Mouse (Mus musculus) gastrocnemius, postnatal 14 days (tissue): ENCODE data around the gene Arl3. TPM values are rescaled to one million over a fixed set of nuclear protein-coding genes. Genes with fewer than 3 reads are reported as not detected.

Source experiments
- DNase-seq: peaks from one replicate; pipeline ENCODE4 v3.0.0; 2021; ENCODE audit warnings: mixed read lengths
- intact Hi-C: fragments of 180-260 bp; cut with DNase I; formaldehyde crosslinking; loops from one replicate; pipeline ENCODE4 v1.15.1; 2025; ENCODE audit warnings: low total_unique reads
- total RNA-seq, 2 experiments: library from RNA; stranded (reverse); gene quantifications; 2 replicates each; pipeline ENCODE4 v1.2.3; 2021

Gene Arl3
- total RNA-seq, 2 experiments from 2014 or later: 47.1 to 56.5 TPM

DNA sequence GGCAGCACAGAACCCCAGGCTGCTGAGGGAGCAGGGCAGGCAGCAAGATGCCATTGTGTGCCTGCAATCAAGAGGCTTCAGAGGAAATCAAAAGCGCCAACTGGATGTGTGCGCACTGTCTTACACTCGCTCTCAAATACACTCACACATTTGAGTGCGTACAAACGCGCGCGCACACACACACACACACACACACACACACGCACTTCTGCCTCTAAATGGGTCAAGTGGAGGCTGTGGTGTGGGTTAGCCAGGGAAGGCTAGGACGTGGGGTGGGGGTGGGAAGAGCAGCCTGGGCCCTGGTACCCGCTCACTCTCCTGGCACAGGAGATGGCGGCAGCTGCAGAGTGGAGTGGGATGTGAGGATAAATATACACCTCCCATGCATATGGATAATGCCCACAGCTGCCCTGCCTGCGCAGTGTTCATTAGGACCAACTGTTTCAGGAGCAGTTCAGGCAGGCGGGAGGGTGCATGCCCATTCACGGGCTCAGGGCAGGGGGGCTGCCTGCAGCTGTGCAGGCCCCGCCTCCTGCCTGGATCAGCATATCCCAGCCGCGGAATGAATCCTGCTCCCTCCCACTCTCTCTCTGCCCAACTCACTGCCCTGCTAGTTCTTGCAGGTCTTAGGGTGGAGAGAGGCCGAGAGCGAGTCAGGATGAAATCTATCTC is 49.4 kb downstream of the Arl3 start:
- intact Hi-C loops: no loop called here
- peak; percentile 81 for DNase-seq

DNA sequence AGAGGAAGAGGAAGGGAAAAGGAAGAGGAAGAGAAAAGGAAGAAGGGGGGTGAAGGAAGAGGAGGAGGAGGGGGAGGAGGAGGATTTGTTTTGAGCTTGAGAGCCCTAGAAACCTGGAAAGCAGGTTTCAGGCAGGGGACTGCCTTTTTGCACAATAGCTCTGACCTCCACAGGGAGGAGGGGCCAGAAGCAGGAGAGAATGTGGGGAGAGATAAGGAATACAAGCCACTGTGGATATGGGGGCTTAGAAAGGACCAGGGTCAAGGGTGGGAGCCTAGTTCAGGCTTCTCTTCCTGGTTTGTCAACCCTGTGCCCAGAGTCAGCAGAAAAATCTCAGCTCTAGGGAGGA is 49.9 kb downstream of the Arl3 start:
- intact Hi-C loops: no loop called here

DNA sequence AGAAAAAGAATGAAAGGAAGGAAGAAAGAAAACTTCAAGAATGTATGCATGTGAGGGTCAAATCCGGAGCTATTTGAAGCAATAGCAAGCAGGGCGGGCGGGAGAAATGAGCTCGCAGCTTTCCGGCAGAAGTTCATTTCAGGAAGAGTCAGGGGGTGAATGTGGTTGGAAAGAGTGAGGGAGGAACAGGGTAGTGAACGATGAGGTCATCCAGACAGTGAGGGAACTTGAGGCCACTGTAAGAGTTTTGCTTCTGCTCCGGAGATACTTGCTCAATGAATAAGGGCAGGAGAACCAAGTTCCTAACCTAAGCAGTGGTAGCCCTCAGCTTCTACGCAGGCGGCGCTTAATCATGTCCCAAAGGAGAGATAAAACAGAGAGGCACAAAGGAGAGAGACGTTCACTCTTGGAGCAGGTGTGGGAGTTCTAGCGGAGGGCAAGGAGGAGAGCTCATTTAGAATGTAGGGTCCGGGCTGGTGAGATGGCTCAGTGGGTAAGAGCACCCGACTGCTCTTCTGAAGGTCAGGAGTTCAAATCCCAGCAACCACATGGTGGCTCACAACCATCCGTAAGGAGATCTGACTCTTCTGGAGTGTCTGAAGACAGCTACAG is 50.5 kb downstream of the Arl3 start:
- DNase-seq: no peak
- intact Hi-C loops: no loop called here

More for the DNA sequence above, 49.9 kb downstream of the Arl3 start:
- no peak for DNase-seq

DNA sequence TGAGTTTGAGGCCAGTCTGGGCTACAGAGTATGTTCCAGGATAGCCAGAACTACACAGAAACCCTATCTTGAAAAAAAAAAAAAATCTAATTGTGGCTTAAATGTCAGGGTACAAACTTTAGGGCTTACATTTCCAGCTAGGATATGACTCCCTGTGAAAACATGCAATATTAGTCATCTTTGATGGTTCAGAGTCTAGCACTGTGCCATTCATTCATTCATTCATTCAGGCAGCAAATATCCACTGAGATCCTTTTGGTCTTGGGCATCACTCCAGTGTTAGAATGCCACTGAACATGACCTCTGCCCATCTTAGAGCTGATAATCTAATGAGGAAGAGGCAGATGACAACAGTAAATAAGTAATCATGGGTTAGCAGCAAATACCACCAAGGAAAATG is 51.3 kb downstream of the Arl3 start:
- intact Hi-C loops: no loop called here
- no peak for DNase-seq

DNA sequence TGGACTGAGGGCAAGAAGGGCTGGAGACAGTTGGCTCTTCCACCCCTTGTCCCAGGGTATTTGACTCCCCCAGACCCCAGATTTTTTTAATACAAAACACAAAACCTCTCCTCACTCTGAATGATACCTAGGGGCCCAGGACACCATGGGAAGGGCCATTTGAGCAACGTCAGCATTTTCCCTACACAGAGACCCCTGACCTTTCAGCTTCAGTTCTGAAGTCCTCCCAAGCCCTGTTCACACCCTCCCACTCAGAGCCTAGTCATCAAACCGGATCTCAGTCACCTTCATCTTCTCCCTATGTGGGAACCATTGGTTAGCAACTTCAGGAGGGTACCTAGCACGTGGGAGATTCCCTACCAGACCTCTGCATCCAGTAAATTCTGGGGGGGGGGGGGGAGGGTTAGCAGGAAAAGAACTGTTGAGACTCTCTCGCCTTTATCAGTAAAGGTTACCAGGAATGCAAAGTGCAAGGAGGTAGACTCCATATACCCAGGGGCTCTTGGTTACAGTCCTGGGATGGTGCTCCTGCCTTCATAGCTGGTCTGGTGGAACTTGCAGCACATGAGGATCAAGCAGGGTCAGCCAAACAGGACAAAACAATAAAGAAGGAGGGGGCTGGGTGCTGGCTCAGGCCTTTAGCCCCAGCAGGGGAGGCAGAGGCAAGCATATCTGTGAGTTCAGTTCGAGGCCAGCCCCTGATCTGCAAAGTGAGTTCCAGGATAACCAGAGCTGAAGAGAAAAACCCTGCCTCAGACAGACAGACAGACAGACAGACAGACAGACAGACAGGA is 54.0 kb downstream of the Arl3 start:
- intact Hi-C loops: no loop called here
- no peak for DNase-seq

DNA sequence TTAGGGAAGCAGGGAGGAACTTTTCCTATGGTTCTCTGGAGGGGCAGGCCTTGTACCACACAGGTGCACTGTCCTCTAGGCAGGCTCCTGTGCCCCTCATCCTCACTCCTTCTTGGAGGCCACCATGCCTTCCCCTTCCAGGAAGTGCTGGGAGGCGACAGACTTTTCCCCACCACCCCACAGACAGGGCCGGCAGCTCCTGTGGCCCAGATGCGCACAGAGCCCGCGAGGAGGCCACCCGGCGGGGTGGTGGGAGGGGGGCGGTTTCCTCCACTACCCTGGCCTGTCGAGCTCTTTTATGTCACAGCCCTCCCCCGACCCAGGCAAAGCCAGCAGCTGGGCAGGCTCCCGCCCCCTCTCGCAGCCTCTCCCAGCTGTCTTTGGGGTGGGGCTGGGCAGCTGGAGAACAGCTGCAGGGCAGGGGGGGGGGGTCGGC is 54.6 kb downstream of the Arl3 start:
- DNase-seq: peak; percentile 71
- intact Hi-C loops: no loop called here

DNA sequence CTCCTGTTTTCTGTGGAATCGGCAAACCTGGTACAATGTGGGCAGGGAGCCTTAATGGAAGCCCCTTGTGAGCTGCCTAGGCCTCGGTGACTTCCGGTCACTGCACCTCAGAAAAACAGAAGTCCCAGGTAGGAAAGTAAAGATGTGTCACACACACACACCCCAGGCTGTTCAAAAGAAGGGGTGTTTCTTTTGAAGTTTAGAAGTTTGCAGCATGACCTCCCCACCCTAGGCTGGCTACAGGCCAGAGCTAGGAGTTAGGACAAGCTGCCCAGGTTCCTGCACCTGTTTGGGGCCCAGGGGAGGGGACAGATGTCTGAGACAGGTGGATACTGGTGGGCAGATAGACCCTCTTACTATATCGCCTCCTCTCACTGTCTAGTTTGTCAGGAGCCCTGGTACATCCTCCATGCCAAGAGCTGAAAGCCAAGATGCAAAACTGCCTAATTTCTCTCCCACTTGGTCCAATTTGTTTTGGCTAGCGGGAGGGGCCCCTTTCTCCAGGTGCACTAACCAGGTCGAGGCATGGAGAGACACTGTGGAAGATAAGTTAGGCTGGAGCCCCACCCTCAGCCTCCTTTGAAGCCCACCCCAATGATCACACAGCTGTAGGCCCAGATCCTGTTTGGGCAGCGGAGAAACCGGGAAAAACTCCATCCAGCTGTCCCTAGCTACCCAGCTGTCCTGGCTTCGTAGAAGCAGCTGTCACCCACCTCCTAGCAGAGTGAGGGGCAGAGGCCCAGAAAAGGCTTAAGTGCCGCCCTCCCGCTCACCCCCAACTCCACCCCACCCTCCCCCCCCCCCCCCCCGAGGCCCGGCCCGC is 55.3 kb downstream of the Arl3 start:
- intact Hi-C loops: no loop called here
- DNase-seq: peak; percentile 45

DNA sequence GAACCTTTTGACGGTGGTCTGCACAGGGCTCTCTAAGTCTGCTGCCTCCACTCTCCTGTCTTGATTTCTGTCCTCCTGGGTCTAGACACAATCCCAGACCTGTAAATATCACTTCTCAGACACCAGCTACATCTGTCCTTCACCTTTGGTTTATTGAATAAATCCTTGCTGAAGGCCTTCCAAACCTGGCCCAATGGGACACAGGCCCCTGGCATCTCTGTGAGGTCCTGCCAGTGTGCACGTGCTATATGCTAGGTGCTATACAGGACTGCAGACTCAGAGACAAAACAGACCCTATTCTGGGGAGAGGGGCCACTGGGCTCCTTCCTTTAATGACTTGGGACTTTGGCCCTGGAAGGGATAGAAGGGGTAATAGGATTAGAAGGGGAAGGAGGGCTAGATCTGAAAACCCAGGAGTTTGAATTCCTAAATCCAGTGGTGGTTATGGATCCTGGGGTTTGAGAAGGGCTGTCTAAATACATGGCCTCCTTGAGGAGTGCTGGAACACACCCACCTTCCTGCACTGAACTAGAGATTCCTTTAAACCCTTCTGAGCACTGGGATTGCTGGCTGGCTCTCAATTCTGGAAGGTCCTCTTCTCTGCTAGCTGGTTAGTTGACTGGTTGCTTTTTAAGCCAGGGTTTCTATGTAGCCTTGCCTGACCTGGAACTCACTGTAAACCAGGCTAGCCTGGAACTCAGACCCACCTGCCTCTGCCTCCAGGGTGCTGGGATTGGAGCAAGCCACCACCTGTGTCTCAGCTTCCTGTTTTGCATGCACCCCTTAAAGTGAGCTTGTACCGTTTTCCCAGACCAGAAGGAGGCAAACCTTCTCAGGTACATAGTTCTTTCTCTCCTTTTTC is 56.1 kb downstream of the Arl3 start:
- intact Hi-C loops: no loop called here
- no peak for DNase-seq

DNA sequence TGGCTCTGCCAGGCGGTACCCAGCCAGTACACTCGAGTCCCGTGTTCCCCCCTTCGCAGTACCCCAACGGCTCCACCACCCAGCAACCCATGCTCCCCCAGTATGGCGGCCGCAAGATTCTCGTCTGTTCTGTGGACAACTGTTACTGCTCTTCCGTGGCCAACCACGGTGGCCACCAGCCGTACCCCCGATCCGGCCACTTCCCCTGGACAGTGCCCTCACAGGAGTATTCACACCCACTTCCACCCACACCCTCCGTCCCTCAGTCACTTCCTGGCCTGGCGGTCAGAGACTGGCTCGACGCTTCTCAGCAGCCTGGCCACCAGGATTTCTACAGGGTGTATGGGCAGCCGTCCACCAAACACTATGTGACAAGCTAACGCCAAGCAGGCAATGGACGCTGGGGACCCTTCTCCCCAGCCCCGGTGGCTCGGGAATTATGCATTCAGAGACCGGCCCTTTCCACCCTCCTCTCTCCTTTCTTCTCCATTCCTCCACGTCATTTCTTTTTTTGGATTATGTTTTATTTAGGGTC is 57.6 kb downstream of the Arl3 start:
- DNase-seq: no peak

DNA sequence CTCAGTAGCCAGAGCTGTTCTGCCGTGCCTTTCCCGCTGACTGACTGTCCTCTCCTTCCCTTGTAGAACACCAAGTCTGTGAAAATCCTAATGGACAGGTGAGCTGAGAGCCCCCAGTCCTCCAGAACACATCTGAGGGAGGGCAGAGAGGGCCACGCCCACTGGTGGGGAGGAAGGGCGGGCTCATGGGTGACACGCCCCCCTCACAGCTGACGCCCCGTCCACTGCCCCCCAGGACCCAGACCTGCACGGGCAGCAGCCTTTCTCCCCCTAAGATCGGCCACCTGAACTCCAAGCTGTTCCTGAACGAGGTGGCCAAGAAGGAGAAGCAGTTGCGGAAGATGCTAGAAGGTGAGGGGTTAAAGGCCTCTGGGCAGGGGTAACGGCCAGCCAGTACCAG is 58.6 kb downstream of the Arl3 start:
- intact Hi-C loops: no loop called here
- no peak for DNase-seq

More for the DNA sequence above, 57.6 kb downstream of the Arl3 start:
- intact Hi-C loops: no loop called here

DNA sequence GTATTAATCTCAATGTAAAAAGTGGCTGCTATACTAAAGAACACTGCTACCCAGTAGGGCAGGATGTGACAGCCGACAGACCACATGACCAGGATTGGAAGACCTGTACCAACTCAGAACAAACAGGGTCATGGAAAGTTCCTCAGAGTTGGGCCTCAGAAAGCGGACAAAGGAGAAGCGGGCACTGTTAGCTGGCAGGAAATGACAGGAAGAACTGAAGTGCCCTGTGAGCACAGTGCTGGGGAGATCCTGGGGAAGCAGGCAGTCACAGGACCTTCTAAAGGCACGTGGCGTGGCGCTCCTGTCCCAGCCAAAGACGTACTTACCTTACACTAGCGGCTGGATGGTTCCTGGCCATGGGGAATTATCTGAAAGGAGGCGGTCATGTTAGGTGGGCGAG is 61.7 kb downstream of the Arl3 start:
- DNase-seq: peak; percentile 10
- intact Hi-C loops: no loop called here

DNA sequence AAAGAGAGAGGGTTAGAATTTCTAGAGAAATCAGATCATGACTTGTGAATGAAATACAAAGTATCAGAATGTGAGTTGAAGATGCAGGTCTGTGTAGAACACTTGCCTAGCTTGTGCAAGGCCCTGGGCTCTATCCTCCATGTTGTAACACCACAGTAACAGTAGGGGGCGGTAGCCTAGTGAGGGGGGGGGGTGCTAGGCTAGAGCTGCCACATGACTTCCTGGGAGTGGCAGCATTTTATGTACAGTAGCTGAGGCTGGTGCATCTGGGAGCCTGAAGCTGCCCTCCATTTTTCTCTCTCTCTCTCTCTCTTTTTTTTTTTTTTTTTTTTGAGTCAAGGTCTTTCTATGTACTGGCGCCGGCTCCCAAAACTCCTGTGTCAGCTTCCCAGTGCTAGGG is 62.2 kb downstream of the Arl3 start:
- intact Hi-C loops: no loop called here
- DNase-seq: no peak

DNA sequence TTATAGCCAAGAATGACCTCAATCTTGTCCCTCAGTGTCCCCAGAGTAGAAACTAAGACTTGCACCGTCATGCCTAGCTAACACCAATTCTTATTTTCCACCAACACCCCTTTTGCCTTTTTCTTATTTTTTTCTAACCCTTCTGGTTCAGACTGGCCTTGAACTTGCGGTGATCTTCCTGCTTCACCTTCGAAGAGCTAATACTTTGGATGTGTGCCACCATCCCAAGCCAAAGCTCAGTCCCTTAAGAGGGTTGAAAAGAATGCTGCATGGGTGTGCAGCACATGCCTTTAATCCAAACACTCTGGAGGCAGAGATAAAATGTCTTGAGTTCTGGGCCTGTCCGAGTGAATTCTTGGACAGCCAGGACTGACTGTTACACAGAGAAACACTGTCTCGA is 62.6 kb downstream of the Arl3 start:
- peak; percentile 2 for DNase-seq
- intact Hi-C loops: no loop called here

DNA sequence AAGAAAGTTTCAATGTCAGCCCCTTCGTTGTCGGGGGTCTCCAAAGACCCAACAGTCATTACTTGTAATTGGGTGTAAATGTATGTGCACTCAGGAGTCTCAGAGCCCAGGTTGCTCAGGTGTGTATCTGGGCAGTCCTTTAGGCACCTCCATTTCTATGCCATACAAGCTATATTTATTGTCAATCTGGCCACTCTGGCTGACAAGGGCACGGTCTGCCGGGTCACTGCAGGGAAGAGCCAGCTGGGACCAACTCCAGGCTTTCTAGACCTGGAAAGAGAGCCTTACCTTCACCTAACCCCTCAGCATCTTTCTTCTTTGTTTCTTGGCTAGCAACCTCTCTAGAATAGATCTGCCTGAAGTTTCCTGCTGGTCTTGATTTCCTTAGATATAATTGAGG is 63.3 kb downstream of the Arl3 start:
- peak; percentile 1 for DNase-seq
- intact Hi-C loops: no loop called here

DNA sequence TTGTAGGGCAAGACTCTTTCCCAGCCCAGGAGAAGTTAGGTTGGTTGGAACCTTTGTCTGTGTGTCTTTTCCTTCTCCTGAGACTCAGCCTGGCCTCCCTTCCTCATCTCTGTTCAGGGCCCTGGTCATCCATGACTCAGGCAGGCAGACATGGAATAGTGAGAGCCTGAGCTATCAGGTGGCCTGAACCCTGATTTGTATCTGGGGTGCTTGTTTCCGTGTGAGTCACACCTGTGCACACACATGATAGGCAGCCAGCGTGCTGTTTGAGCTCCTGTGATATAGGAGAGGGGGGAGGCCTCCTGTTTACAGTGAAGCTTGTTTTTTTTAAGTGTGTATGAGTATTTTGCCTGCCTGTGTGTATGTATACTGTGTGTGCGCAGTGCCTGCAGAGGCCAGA is 63.8 kb downstream of the Arl3 start:
- DNase-seq: no peak
- intact Hi-C loops: no loop called here

DNA sequence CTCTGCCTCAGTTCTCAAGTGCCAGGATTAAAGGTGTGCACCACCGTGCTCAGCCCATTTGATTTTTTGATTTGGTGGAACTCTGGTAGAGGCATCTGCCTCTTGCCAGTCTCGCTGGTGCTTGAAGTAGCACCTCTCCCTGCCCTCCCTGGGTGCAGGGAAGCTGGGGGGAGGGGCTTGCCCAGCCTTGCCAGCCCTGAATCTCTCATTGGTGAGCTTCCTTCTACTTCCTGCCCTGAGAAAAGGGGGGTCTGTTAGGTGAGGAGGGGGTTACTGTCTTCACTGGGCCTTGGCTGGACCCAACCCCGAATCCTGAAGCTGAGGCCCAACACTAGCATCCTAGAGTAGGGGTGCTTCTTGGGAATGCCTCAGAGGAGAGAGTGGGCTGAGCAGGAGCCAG is 64.3 kb downstream of the Arl3 start:
- DNase-seq: no peak
- intact Hi-C loops: no loop called here

DNA sequence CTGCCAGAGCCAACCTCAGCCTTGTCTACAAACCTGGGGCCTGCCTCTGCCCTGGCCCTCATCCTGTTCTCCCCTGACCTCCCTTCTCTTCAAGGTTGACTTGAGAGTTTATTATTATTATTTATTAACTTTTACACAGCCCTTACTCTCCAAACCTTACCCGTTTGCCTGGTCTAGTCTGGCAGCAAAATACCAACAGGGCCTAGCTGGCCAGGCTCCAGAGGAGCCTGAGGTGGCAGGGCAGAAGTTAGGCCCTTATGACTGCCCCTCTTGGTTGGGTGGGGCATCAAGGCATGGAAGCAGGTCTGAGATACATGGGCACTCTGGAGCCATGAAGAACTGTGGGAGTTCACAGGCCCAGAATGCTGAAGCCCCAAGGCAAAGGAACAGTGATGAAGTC is 65.2 kb downstream of the Arl3 start:
- DNase-seq: no peak
- intact Hi-C loops: no loop called here

DNA sequence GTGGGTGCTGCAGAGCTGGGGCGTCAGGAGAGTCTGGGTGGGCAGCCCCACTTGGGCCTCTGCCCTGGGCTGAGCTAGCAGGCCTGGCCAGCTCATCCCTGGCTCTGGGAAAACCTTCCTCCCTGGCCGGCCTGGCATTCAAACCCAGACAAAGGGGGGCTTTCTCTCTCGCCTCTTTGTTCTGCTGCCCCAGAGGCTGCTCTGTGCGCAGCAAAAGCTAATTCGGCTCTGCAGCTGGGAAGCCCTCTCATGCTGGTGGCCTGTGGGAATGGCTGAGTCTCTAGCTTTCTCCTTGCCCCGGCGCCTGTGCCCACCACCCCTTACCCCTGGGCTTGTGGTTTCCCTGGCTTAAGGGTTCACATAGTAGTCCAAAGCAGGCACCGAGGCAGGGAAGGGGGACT is 65.8 kb downstream of the Arl3 start:
- intact Hi-C loops: no loop called here
- no peak for DNase-seq

DNA sequence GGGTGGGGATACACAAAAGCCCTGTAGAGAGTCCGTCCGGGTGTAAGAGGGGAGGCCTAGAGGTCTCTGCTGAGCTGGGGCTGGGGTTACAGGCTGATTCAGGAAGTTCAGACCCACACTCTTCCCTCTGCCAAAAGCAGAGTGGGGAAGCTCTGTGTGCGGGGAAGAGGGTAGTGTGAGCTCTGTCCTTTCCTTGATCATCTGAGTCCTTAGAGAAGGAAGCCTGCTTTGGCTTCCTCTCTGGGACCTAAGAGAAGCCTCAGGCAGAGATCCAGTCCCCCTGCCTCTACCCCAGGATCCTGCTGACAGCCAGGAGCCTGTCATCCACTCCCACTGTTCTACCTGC is 66.7 kb downstream of the Arl3 start:
- no peak for DNase-seq
- intact Hi-C loops: no loop called here
